Mouse (Mus musculus): ENCODE results near the gene Glipr1.

Gene Glipr1

DNA sequence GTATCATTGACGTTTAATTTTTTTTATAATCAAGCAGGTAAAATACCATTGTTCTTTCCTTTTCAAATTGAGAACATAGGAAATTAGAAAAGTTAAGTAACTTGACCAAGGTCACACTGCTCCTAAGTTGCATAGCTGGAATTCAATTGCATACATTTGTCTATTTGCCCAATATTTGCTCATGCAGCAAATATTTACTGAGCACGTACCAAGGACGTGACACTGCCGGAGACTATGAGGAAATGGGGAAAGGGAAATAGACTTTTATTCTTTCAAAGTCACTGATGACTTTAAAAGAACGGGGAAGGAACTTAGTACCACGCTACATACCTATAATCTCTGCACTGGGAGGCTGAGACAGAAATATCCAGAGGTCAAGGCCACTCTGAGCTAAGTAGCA lies 42.0 kb downstream of the Glipr1 start:
- DNase-seq (ENCODE audit: low spot score): peak; percentile 70

DNA sequence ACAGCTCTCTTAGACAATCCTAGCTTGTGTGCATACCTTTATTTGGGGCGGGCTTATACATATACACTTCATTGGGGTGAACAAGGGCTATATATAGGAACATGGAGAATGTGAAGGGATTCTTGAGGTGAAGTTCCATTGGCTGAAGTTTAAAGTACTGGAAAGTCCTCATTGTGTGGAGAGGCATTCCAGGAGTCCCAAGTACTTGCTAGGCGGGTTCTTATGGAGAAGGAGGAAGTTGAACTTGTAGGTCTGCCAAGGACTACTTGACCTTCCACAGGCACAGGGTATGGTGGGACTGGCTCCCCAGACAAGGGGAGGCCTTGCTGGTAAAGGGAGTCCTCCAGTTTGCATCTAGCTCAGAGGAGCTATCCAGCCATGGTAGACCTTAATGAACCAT lies 43.1 kb downstream of the Glipr1 start:
- DNase-seq (ENCODE audit: low spot score): peak; percentile 87

DNA sequence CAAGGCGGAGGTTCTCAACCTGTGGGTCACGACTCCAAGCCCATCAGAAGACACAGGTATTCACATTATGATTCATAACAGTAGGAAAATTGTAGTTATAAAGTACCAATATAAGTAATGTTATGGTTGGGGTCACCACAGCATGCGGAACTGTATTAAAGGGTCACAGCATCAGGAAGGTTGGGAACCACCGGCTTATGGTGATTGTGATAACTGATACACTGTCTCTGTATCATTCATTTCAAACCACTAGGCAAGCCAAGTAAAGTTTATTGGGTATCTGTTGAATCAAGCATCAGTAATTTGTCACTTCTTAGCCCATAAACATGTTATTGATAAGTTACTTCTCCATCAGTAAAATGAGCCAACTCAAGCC lies 44.4 kb downstream of the Glipr1 start:
- DNase-seq (ENCODE audit: low spot score): no peak

DNA sequence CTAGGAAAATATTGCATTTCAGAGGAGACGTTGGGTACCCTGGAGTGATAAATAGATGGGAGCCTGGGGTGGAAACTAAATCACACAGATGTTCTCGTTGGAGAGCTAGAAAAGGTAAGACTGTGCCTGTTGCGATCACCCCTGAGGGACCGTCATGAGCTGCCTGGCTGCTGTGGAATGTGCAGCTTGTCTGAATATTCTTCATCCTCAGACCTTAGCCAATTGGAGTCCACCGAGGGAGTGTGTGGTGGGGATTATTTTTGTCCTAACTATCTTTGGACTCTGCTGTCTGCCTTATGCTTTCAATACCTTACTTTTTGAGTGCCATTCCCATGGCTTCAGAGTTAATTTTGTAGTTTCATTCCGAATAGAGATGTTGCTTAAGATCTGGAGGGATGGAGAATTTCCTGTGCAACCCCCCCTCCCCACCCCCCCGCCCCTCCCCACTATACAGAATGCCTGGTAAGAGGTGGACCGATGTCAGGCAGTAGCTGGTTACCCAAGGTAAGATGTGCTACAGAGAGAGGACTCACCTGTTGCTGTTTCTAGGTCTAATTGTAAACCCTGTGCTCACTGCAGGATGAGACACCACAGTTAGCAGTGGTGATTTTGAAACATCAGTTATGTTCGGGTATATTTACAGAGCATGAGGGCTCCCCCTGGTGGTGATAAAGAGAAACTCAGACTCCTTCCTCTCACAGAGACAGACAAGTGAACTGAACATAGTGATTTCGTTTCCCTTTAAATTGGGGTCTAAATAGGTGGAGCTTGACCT lies 45.0 kb downstream of the Glipr1 start:
- DNase-seq (ENCODE audit: low spot score): peak; percentile 82

DNA sequence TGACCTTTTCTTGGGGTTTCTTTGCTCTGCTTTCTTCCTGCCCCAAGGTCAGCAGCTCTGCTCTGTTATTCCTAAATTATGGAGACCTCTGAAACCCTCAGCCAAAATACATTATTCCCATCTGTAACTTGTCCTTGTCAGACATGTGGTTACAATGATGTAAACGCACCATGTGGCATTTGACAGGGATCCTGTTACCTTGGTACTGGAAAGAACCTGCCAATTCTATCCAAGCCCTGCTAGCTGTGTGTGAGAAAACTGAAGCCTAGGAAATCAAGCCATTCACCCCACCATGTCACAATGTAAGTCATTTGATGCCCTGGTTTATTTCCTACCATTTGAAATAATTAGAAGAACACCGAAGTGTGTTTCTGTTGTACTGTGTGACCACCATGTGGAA lies 46.6 kb downstream of the Glipr1 start:
- no peak for DNase-seq (ENCODE audit: low spot score)

DNA sequence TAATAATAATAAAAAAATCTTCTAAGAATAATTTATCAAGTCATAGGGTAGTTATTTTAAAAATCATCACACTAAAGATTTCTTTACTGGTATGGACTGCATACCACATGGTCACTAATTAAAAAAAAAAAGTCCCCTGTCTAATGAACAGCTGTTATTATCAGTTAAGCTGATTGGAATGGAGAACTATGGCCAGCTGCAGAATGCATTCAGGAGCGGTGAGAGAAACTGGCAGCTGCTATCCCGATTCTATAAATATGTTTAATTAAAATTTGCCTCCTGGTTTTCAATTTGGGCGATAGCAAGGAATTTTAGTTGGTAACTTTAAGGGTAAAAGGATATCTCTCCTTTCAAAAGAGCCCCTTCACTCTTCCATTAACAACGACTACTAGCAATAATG lies 53.4 kb downstream of the Glipr1 start:
- DNase-seq (ENCODE audit: low spot score): no peak

DNA sequence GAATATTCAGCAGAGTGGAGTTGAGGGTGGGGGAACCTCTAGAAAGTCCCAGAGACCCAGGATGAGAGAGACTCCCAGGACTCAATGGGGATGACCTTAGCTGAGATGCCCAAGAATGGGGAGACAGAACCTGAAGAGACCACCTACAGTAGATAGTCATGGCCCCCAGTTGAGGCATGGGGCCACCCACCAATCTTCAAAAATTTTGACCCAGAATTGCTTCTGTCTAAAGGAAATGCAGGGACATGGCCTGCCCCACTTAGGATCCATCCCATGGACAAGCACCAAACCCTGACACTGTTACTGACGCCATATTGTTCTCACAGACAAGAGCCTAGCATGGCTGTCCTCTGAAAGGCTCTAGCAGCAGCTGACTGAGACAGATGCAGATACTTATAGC lies 54.4 kb downstream of the Glipr1 start:
- no peak for DNase-seq (ENCODE audit: low spot score)

DNA sequence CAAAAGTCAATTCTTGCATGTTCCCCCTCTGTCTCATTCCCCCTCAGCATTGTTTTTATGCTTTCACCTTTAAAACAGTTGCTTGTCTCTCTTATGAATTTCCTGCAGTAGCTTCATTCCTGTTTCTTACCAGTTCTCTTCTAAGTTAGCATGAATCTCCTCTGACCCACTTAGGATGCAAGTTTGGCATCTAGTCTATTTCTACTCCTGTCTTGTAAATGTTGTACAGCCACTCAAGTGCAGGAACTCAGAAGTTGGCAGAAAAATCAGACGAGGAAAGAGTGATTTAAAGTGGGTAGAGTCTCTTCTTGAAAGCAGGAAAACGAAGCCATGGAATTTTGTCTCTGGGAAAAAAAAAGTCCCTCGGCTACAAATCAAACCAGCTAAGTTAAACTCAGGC lies 56.9 kb downstream of the Glipr1 start:
- peak; percentile 43 for DNase-seq (ENCODE audit: low spot score)

DNA sequence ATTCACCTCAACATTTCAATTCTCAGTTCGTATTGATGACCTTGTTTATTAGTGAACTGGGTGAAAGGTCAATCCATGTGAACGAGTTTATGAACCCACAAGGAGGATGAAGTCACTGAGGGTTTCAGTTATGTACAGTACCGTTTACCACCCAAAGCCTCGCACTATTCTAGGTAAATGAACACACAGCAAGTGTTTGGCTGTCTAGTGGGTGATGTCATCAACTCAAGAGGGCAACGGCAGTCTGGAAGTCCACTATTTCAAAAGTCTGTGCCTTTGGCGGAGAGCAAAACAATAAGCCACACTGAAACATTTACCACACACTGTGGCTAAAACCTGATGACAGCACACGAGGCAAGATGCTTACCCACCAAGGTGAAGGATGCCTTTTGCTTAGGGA lies 59.4 kb downstream of the Glipr1 start:
- DNase-seq (ENCODE audit: low spot score): peak; percentile 42

DNA sequence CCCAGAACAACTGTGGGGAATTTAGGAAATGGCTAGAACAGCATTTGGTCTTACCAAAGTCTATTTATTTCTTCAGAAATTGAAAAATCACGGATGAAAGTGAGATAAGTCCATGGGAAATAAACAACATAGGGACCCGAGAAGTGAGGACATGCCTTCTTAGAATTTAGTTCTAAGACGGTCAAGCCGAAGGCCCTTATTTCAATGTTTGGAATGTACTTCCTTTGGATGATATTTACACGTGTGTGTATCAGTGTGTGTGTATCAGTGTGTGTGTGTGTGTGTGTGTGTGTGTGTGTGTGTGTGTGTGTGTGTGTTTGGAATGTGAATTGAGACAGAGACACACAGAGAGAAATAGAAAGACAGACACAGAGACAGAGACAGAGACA lies 65.3 kb downstream of the Glipr1 start:
- no peak for DNase-seq (ENCODE audit: low spot score)

DNA sequence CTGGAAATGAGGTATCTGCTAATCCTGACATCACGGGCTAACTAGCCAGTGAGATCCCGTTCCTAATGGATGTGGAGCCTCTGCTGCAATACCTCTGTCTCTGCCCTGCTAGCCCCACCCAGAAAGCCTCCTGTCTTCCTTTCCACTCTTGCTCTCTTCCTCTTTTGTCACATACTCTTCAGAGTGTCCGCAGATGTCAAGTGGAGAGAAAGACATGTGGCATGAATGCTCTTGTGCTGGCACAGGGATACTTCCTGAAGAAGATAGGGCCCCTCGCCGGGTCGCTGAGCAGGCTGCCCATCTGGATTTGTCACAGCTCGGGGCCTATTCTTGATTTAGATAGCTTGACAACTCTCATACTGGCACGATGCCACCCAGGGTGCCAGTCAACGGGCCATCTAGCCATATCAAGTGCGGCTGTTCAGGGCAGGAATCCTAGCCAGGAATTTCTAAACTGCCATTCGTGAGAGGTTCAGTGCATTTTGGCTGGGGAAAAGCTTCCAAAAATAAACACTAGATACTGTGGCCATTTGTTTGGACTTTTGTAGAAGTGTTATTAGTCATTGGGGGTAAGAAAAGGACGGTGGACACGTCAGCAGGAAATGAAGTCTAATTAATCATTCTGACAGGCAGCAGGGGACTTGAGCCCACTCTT lies 65.8 kb downstream of the Glipr1 start:
- DNase-seq (ENCODE audit: low spot score): peak; percentile 67

DNA sequence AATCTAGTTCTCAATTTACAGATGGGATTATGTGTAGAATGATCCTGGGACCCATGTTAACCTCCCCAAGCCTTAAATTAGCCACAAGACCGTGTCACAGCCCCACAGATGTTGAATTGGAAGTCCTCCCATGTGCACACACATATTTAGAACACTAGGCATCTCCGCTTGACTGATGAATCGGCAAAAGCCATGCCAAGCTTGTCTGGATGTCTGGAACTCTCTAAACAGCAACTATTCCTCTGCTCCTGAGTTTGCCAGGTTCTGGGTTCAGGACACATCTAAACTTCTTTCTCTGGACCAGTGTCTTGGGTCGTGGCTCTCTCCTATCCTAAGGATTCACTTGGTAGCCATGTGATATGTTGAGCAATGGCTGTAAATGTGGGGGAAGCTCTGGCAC lies 66.4 kb downstream of the Glipr1 start:
- DNase-seq (ENCODE audit: low spot score): no peak

Measured in lung, postnatal 25 days (tissue).